32 mouse cellular contexts compared by ENCODE assay signal in the genomic region with DNA sequence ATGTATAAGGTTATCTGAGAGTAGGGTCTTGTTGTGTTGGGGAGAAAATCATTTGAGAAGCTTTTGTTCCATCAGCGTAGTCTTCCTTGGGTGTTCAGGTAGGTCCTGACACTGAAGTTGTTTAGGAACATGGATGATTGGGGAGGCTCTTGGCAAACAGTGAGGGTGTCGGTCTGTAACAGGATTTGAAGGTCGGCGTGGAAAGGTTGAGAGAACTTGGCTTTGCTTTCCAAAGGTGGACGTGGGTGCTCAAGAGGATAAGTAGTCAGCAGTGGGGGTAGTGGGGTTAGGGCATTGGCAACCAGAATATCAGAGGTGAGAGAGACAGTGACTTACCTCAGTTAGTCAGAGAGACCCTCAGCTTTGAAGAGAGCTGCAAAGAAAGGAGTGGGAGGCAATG.
"Had no signal": no experiment of that assay in that cellular context is flagged by ENCODE, and none has a peak within 500 bp of the region (broad histone marks: within the 10 kb centered on the region; RNA-seq: fewer than 3 reads in every experiment).

No protein-coding gene starts in this region.

- H3K9me3 ChIP-seq: limb, embryonic 10.5 days; limb, embryonic 12.5 days; limb, embryonic 13.5 days; limb, embryonic 15.5 days; liver, embryonic 12.5 days; liver, embryonic 13.5 days; liver, embryonic 15.5 days; lung, embryonic 15.5 days; midbrain, embryonic 10.5 days; midbrain, embryonic 12.5 days; midbrain, embryonic 15.5 days; neural tube, embryonic 12.5 days had no signal

- H3K27ac ChIP-seq: limb, embryonic 10.5 days; limb, embryonic 12.5 days; limb, embryonic 13.5 days; limb, embryonic 15.5 days; liver, embryonic 12.5 days; liver, embryonic 13.5 days; liver, embryonic 14.5 days; liver, embryonic 15.5 days; lung, embryonic 15.5 days; macrophage; midbrain, embryonic 10.5 days; midbrain, embryonic 12.5 days; midbrain, embryonic 13.5 days; midbrain, embryonic 15.5 days; neural tube, embryonic 12.5 days had no signal

- H3K36me3 ChIP-seq: limb, embryonic 10.5 days; limb, embryonic 12.5 days; limb, embryonic 13.5 days; limb, embryonic 15.5 days; liver, embryonic 12.5 days; liver, embryonic 13.5 days; liver, embryonic 15.5 days; lung, embryonic 15.5 days; midbrain, embryonic 10.5 days; midbrain, embryonic 12.5 days; midbrain, embryonic 13.5 days; midbrain, embryonic 15.5 days; neural tube, embryonic 12.5 days had no signal

- DNase-seq: left cerebral cortex, postnatal 4 days; liver; liver, embryonic 13.5 days; liver, postnatal 0 days; lung, adult 18-20 months; lung, adult 2 months; lung, embryonic 14.5 days; lung, postnatal 10 days; lung, postnatal 14 days; lung, postnatal 36 days; lung, postnatal 4 days; midbrain, embryonic 14.5 days had no signal

- H3K4me2 ChIP-seq: limb, embryonic 12.5 days; limb, embryonic 13.5 days; limb, embryonic 15.5 days; liver, embryonic 11.5 days; liver, embryonic 12.5 days; liver, embryonic 13.5 days; liver, embryonic 15.5 days; lung, embryonic 14.5 days; lung, embryonic 15.5 days; midbrain, embryonic 11.5 days; midbrain, embryonic 12.5 days; midbrain, embryonic 13.5 days; midbrain, embryonic 15.5 days; neural tube, embryonic 12.5 days had no signal

- H3K9ac ChIP-seq: limb, embryonic 12.5 days; limb, embryonic 13.5 days; limb, embryonic 15.5 days; liver, embryonic 12.5 days; liver, embryonic 13.5 days; liver, embryonic 14.5 days; liver, embryonic 15.5 days; liver, postnatal 0 days; lung, embryonic 14.5 days; lung, embryonic 15.5 days; midbrain, embryonic 12.5 days; midbrain, embryonic 13.5 days; midbrain, embryonic 15.5 days; neural tube, embryonic 12.5 days had no signal

- ATAC-seq: liver, embryonic 12.5 days; liver, postnatal 0 days; lung, postnatal 0 days; midbrain, embryonic 13.5 days; midbrain, embryonic 15.5 days; midbrain, embryonic 16.5 days had no signal

- H3K4me1 ChIP-seq: limb, embryonic 10.5 days; limb, embryonic 12.5 days; limb, embryonic 13.5 days; limb, embryonic 15.5 days; lung, embryonic 15.5 days; midbrain, embryonic 10.5 days; midbrain, embryonic 12.5 days; midbrain, embryonic 13.5 days; midbrain, embryonic 15.5 days; neural tube, embryonic 12.5 days had no signal

- H3K4me3 ChIP-seq: limb, embryonic 10.5 days; limb, embryonic 12.5 days; limb, embryonic 13.5 days; limb, embryonic 15.5 days; liver, embryonic 12.5 days; liver, embryonic 13.5 days; liver, embryonic 15.5 days; lung, embryonic 15.5 days; megakaryocyte, embryonic 14.5 days; midbrain, embryonic 10.5 days; midbrain, embryonic 12.5 days; midbrain, embryonic 13.5 days; midbrain, embryonic 15.5 days; myocyte; neural tube, embryonic 12.5 days had no signal

- H3K27me3 ChIP-seq: limb, embryonic 12.5 days; limb, embryonic 13.5 days; limb, embryonic 15.5 days; lung, embryonic 15.5 days; megakaryocyte, embryonic 14.5 days; midbrain, embryonic 12.5 days; midbrain, embryonic 13.5 days; midbrain, embryonic 15.5 days; neural tube, embryonic 12.5 days had no signal
